Mouse (Mus musculus) ES-E14 (cell line): ENCODE measurements around the gene Osbpl9. TPM values are rescaled to one million over a fixed set of nuclear protein-coding genes. Genes with fewer than 3 reads are reported as not detected.

Experiments used
- DNase-seq: peaks from one replicate; pipeline ENCODE4 v3.0.0-alpha.2; 2013; ENCODE audit warnings: low read depth, low spot score
- H3K27ac ChIP-seq: 2 replicates; pipeline ENCODE4 v1.5.1; 2012; ENCODE audit warnings: low read depth, mild to moderate bottlenecking, low read length, moderate library complexity, mixed read lengths; ENCODE audit not compliant: poor library complexity, insufficient read depth, severe bottlenecking
- H3K36me3 ChIP-seq: 2 replicates; pipeline ENCODE4 v1.6.1; 2012; ENCODE audit warnings: mild to moderate bottlenecking, low read length, moderate library complexity, mixed read lengths; ENCODE audit not compliant: control insufficient read depth, poor library complexity, insufficient read depth, severe bottlenecking
- H3K4me1 ChIP-seq, 2 experiments: fragments of 150-350 bp in 1 of 2; sonication (generic) in 1 of 2; 2 replicates each; pipeline ENCODE4 v1.6.1; 2012; ENCODE audit warnings: low read length in 2 of 2, mild to moderate bottlenecking in 1 of 2, mixed read lengths in 1 of 2; ENCODE audit not compliant: control insufficient read depth in 2 of 2, insufficient read depth in 2 of 2, poor library complexity in 1 of 2
- H3K4me3 ChIP-seq, 2 experiments: fragments of 150-350 bp in 1 of 2; sonication (generic) in 1 of 2; 2 replicates each; pipeline ENCODE4 v1.5.1; 2012; ENCODE audit warnings: low read length in 2 of 2, low read depth in 1 of 2, mild to moderate bottlenecking in 1 of 2, mixed read lengths in 1 of 2; ENCODE audit not compliant: insufficient read depth in 1 of 2, poor library complexity in 1 of 2, severe bottlenecking in 1 of 2
- H3K9ac ChIP-seq: 2 replicates; pipeline ENCODE4 v1.6.1; 2012; ENCODE audit warnings: low read depth, mild to moderate bottlenecking, low read length, mixed read lengths; ENCODE audit not compliant: poor library complexity, insufficient read depth, severe bottlenecking
- H3K9me3 ChIP-seq: fragments of 150-350 bp; sonication (generic); 2 replicates; pipeline ENCODE4 v1.6.1; 2012; ENCODE audit warnings: low read depth, mild to moderate bottlenecking, low read length; ENCODE audit not compliant: control insufficient read depth, insufficient read depth
- CHD2 ChIP-seq: IDR thresholded peaks from 2 replicates; pipeline ENCODE4 v1.6.1; 2014; ENCODE audit warnings: mild to moderate bottlenecking, low read depth, low read length, inconsistent platforms
- HCFC1 ChIP-seq: IDR thresholded peaks from 2 replicates; pipeline ENCODE4 v1.6.1; 2012; ENCODE audit warnings: low read length, inconsistent platforms, borderline replicate concordance; ENCODE audit not compliant: insufficient read depth
- MAFK ChIP-seq: IDR thresholded peaks from 2 replicates; pipeline ENCODE4 v1.6.1; 2014; ENCODE audit warnings: mild to moderate bottlenecking, low read depth, low read length, inconsistent platforms; ENCODE audit not compliant: insufficient read depth
- ZC3H11A ChIP-seq: IDR thresholded peaks from 2 replicates; pipeline ENCODE4 v1.6.1; 2012; ENCODE audit warnings: low read depth, mild to moderate bottlenecking, inconsistent platforms, low read length, borderline replicate concordance
- ZNF384 ChIP-seq: IDR thresholded peaks from 2 replicates; pipeline ENCODE4 v1.6.1; 2012; ENCODE audit warnings: low read depth, low read length, inconsistent platforms
- in situ Hi-C, 2 experiments: fragments of 600-800 bp; cut with MboI; formaldehyde crosslinking; loops; one replicate each; pipeline ENCODE4 v1.15.1; 2025; ENCODE audit warnings: low sequenced_read_pairs in 2 of 2, inconsistent platforms in 1 of 2; ENCODE audit not compliant: unreplicated experiment in 2 of 2
- total RNA-seq: library from RNA; depleted of rRNA; stranded (reverse); fragments of 300-350 nt; gene quantifications from 2 replicates; pipeline ENCODE4 v1.2.3, GENCODE M21; 2012

Osbpl9 gene
- total RNA-seq, 1 experiment = 39.5 TPM

- no peaks in the 10 kb centered on the region for H3K9me3 ChIP-seq
- peaks cover 0 to 4% of the 10 kb centered on the region in 2 experiments; a peak in 1 of 4 replicates for H3K4me1 ChIP-seq
- DNase-seq = no peak
- peaks cover 28% of the 10 kb centered on the region for H3K36me3 ChIP-seq
- no peak overlapping the region for H3K9ac ChIP-seq
- no peak overlapping the region for H3K4me3 ChIP-seq
- no peak overlapping the region for H3K27ac ChIP-seq
- in situ Hi-C loops = no loop called here
- no peak for TF ChIP-seq ZNF384
- no peak for TF ChIP-seq HCFC1
- no peak for TF ChIP-seq ZC3H11A
- no peak for TF ChIP-seq MAFK
- no peak for TF ChIP-seq CHD2
These were observed 136.4 kb downstream of the Osbpl9 start for GRCm38 (mm10) chr4:109065714-109066113.

DNA sequence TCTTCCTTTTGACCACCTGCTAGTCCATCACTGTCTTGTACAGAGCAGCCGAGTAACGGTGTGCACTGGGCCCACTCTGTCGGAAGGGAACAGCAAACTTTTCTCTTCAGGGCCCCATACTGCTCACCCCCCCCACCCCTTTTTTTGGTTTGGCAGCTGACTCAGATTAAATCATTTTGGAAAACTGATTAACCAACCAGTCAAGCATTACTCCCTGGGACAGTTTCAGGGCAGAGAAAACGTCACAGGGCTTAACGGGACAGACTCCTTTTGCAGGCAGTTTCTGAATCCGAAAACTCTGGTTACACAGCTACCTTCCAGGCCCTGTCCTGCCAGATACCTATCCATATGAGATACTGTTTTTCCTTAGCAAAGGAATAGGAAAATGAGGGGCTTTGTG is 137.1 kb downstream of the Osbpl9 start:
- in situ Hi-C loops = no loop called here
- no peak overlapping the region for H3K4me3 ChIP-seq
- no peak overlapping the region for H3K27ac ChIP-seq
- no peak for DNase-seq
- peaks cover 31% of the 10 kb centered on the region for H3K36me3 ChIP-seq
- H3K4me1 ChIP-seq = 0 out of 4 replicates have a peak, but pooled peaks cover 0 to 2% of the 10 kb centered on the region in 2 experiments
- no peaks in the 10 kb centered on the region for H3K9me3 ChIP-seq
- TF ChIP-seq ZC3H11A (no peak), ZNF384 (no peak), CHD2 (no peak), HCFC1 (no peak)
- H3K9ac ChIP-seq = no peak overlapping the region

- TF ChIP-seq ZNF384 = no peak
- TF ChIP-seq MAFK = no peak
- no peak for TF ChIP-seq HCFC1
- TF ChIP-seq CHD2 = no peak
- TF ChIP-seq ZC3H11A = no peak
- no peak for DNase-seq
- no peaks in the 10 kb centered on the region for H3K4me1 ChIP-seq
- H3K36me3 ChIP-seq = peaks cover 35% of the 10 kb centered on the region
- no peak overlapping the region for H3K9ac ChIP-seq
- no peak overlapping the region for H3K27ac ChIP-seq
- no peaks in the 10 kb centered on the region for H3K9me3 ChIP-seq
- no peak overlapping the region for H3K4me3 ChIP-seq
- in situ Hi-C loops = no loop called here
These were observed 142.7 kb downstream of the Osbpl9 start for GRCm38 (mm10) chr4:109059255-109059821.

DNA sequence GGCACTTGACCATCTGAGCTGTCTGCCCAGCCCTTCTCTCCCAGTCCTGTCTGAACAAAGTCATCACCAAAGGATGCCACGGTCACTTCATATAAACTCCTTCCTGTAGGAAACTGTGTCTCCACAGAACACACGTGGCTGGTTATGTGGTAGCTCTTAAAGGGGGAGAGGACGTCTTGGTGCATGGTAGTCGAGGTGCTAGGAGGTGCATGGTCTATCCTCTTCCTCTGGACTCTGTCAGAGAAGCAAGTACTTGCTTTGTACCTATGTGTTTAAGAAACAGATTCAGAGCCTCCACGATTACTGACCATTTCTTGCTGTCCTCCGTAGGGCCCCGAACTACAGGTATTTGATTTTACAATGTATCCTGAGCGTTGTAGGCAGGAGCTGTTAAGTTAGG is 144.4 kb downstream of the Osbpl9 start:
- TF ChIP-seq CHD2 (no peak), MAFK (no peak), HCFC1 (no peak), ZNF384 (no peak), ZC3H11A (no peak)
- Histone ChIP-seq H3K27ac (no peak overlapping the region), H3K4me3 (no peak overlapping the region), H3K9ac (no peak overlapping the region), H3K4me1 (no peaks in the 10 kb centered on the region), H3K36me3 (peaks cover 36% of the 10 kb centered on the region), H3K9me3 (no peaks in the 10 kb centered on the region)
- DNase-seq = no peak
- in situ Hi-C loops = no loop called here

- no peak for TF ChIP-seq ZNF384
- TF ChIP-seq MAFK = no peak
- no peak for TF ChIP-seq ZC3H11A
- no peak for TF ChIP-seq CHD2
- TF ChIP-seq HCFC1 = no peak
- no peak overlapping the region for H3K9ac ChIP-seq
- no peak overlapping the region for H3K27ac ChIP-seq
- in situ Hi-C loops = no loop called here
- DNase-seq = no peak
- peaks cover 29% of the 10 kb centered on the region for H3K36me3 ChIP-seq
- no peak overlapping the region for H3K4me3 ChIP-seq
- no peaks in the 10 kb centered on the region for H3K4me1 ChIP-seq
- H3K9me3 ChIP-seq = no peaks in the 10 kb centered on the region
These were observed 145.7 kb downstream of the Osbpl9 start for GRCm38 (mm10) chr4:109056351-109056750.
